Mouse (Mus musculus) erythroblast, embryonic 14.5 days (primary cell): ENCODE results near the gene Zfp280b.

Experiments
- GATA1 ChIP-seq: IDR thresholded peaks from 2 replicates; pipeline ENCODE4 v1.6.1; 2012; ENCODE audit warnings: low read length, inconsistent platforms, mixed read lengths
- TAL1 ChIP-seq: IDR thresholded peaks from 3 replicates; pipeline ENCODE4 v1.6.1; 2012; ENCODE audit warnings: low read length, inconsistent platforms, mixed read lengths

DNA sequence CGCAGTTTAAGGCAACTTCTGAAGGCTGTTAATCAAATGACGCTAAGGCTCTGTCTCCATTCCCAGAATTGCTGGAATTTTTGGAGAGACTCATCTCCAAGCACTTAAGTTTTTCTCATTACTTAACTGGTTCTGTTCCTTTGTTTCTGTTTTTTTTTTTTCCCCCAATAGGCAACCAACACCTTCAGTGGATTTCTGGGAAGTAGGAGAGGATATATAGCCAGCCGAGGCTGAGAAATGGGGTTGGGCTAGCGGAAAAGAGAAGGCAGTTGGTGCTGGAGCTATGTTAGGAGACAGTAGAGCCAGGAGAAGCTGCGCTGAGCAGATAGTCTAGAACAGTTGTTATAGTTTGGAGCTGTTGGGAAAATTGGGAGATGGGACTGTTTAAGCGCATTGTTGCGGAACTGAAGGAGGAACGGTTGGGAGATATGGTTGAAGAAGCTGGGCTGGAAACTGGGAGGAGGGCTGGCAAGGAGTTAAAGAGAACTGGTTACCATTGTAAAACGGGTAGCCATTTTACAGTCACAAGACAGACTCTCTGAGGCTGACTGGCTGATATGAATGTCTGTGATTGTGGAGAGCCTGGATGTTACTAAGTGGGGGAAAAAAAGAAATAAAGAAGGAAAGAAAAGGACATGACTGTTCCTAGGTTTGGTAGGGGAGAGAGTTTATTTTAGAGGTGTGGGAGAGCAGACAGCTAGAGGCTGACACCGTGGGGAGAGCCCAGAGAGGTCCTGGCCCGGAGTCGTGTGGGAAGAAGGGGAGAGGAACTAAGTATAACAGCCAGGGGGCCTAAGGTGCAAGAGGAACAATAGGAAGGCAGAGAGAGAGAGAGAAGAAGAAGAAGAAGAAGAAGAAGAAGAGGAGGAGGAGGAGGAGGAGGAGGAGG is 5.1 kb upstream of the Zfp280b start:
- TF ChIP-seq TAL1 (no peak), GATA1 (no peak)
